Comparison of ENCODE assay signal across 8 mouse cellular contexts in the genomic region with DNA sequence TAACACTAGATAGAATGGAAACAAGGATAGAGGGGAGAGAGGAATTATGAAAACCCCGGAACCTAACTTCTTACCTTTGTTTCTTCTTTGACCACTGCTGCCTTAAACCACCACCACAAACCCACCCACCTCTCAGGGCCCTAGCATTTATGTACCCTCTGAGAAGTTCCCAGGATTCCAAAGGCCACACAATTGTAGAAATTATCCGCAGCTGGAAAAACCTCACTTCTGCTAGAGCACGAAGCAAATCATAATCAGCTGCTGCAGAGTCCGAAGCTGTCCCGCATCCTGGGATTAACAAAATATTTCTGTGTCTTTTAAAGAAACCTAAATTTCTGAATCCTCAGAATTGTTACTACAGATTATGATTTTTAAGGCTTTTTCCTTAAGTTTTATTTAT. TPM values are rescaled to one million over a fixed set of nuclear protein-coding genes. Genes with fewer than 3 reads are reported as not detected.
DNase-seq lines count a peak whose midpoint lies in the region; ATAC-seq and TF ChIP-seq lines count a peak whose summit lies in the region.

Gene Mdm4 (minus strand): TSS at position 101 of the 400 bp plus-strand sequence.

- no peak within 1 kb of the TSS for H3K27ac ChIP-seq in lung, postnatal 0 days (ENCODE audit: low read length)
- H3K27ac ChIP-seq in embryonic fibroblast, embryonic 13.5 days (ENCODE audit: insufficient read depth, low read length): no peak within 1 kb of the TSS
- H3K27ac ChIP-seq in heart, embryonic 16.5 days (ENCODE audit: low read length): no peak within 1 kb of the TSS
- no peak within 1 kb of the TSS for H3K27ac ChIP-seq in neural tube, embryonic 13.5 days (replicated peaks)

- no peak within 1 kb of the TSS for H3K9ac ChIP-seq in lung, postnatal 0 days (replicated peaks; ENCODE audit: low read depth)
- no peak within 1 kb of the TSS for H3K9ac ChIP-seq in heart, embryonic 16.5 days (ENCODE audit: low read length)
- no peak within 1 kb of the TSS for H3K9ac ChIP-seq in neural tube, embryonic 13.5 days

- intact Hi-C loops in left cerebral cortex, postnatal 36 days (cut with DNase I): no loop called here

- ATAC-seq in lung, postnatal 0 days: no peak
- no peak for ATAC-seq in heart, embryonic 16.5 days (replicated peaks; ENCODE audit: extremely low read depth, insufficient read depth, low FRiP score)
- ATAC-seq in neural tube, embryonic 13.5 days (ENCODE audit: low read depth): no peak

- 96% methylated on average over 5 of the region's 5 CpGs for WGBS in lung, postnatal 0 days
- WGBS in heart, embryonic 16.5 days: 89% methylated on average over 5 of the region's 5 CpGs
- 93% methylated on average over 5 of the region's 5 CpGs for WGBS in neural tube, embryonic 13.5 days

- no peak within 1 kb of the TSS for H3K4me3 ChIP-seq in lung, postnatal 0 days (ENCODE audit: low read depth, low read length)
- H3K4me3 ChIP-seq in embryonic fibroblast, embryonic 13.5 days (ENCODE audit: insufficient read depth, low read length): no peak within 1 kb of the TSS
- H3K4me3 ChIP-seq in heart, embryonic 16.5 days (ENCODE audit: low read length): no peak within 1 kb of the TSS
- H3K4me3 ChIP-seq in neural tube, embryonic 13.5 days: no peak within 1 kb of the TSS

- H3K27me3 ChIP-seq in lung, postnatal 0 days (replicated peaks; ENCODE audit: insufficient read depth, low read length): no peaks in the 10 kb centered on the region
- no peaks in the 10 kb centered on the region for H3K27me3 ChIP-seq in heart, embryonic 16.5 days (ENCODE audit: control insufficient read depth, insufficient read depth, low read length)
- H3K27me3 ChIP-seq in neural tube, embryonic 13.5 days: no peaks in the 10 kb centered on the region

- no peak within 1 kb of the TSS for H3K4me2 ChIP-seq in lung, postnatal 0 days (replicated peaks; ENCODE audit: low read depth, low read length)
- H3K4me2 ChIP-seq in heart, embryonic 16.5 days (ENCODE audit: low read depth, low read length): no peak within 1 kb of the TSS
- no peak within 1 kb of the TSS for H3K4me2 ChIP-seq in neural tube, embryonic 13.5 days

- no peak for DNase-seq in lung, postnatal 0 days (ENCODE audit: low spot score)
- no peak for DNase-seq in lung, postnatal 4 days
- no peak for DNase-seq in left cerebral cortex, postnatal 36 days (ENCODE audit: low spot score in 2 of 2)
- DNase-seq in right cerebral cortex, postnatal 14 days: no peak
- DNase-seq in thymus, postnatal 10 days (ENCODE audit: low spot score in 2 of 2): no peak

- H3K9me3 ChIP-seq in lung, postnatal 0 days (ENCODE audit: low read length): no peaks in the 10 kb centered on the region
- H3K9me3 ChIP-seq in heart, embryonic 16.5 days (replicated peaks; ENCODE audit: control insufficient read depth, low read length): no peaks in the 10 kb centered on the region
- no peaks in the 10 kb centered on the region for H3K9me3 ChIP-seq in neural tube, embryonic 13.5 days

- no peak for TF ChIP-seq EP300 in lung, postnatal 0 days (IDR thresholded peaks at IDR 0.05)

- H3K4me1 ChIP-seq in lung, postnatal 0 days (ENCODE audit: insufficient read depth, low read depth, low read length): no peaks in the 10 kb centered on the region
- H3K4me1 ChIP-seq in embryonic fibroblast, embryonic 13.5 days (ENCODE audit: control insufficient read depth, insufficient read depth, low read length): no peaks in the 10 kb centered on the region
- H3K4me1 ChIP-seq in heart, embryonic 16.5 days (ENCODE audit: control insufficient read depth, insufficient read depth, low read length): no peaks in the 10 kb centered on the region
- peaks cover 11% of the 10 kb centered on the region for H3K4me1 ChIP-seq in neural tube, embryonic 13.5 days (replicated peaks)

- no peak for TF ChIP-seq POLR2A in embryonic fibroblast, embryonic 13.5 days (IDR thresholded peaks at IDR 0.05; ENCODE audit: low read depth, low read length)

- H3K36me3 ChIP-seq in lung, postnatal 0 days (ENCODE audit: insufficient read depth, low read length): no peaks in the 10 kb centered on the region
- H3K36me3 ChIP-seq in heart, embryonic 16.5 days (ENCODE audit: control insufficient read depth, insufficient read depth): no peaks in the 10 kb centered on the region
- H3K36me3 ChIP-seq in neural tube, embryonic 13.5 days: no peaks in the 10 kb centered on the region

- TF ChIP-seq CTCF in lung, postnatal 0 days (IDR thresholded peaks at IDR 0.05): no peak
- no peak for TF ChIP-seq CTCF in embryonic fibroblast, embryonic 13.5 days (IDR thresholded peaks at IDR 0.05; ENCODE audit: borderline replicate concordance, insufficient read depth, low read length)

RNA-seq across cellular contexts. Expression of gene Mdm4, which starts in this region (rescaled TPM):
- 14.9 and 19.3 TPM in 2 replicates for polyA plus RNA-seq in lung, postnatal 0 days (2015; fragmentation: Nextera tagmentation; extraction: Ambion mirVana)
- polyA plus RNA-seq in embryonic fibroblast, embryonic 13.5 days (2011; ENCODE audit: insufficient read length, low read depth, missing spikeins): 97.1 and 122 TPM in 2 replicates
- polyA plus RNA-seq in heart, embryonic 16.5 days (2015; fragmentation: Nextera tagmentation; extraction: Ambion mirVana): 20.7 and 25.6 TPM in 2 replicates
- 10 to 100 TPM; 63.2 to 91.1 TPM for total RNA-seq in left cerebral cortex, postnatal 36 days (2021)
- polyA plus RNA-seq in neural tube, embryonic 13.5 days (2015; fragmentation: Nextera tagmentation; extraction: Ambion mirVana): 30.0 and 33.6 TPM in 2 replicates
